Mouse (Mus musculus) spleen, adult 18-20 months (tissue): ENCODE results near the gene Zfyve27.

Source experiments
- DNase-seq, 2 experiments: peaks; one replicate each; pipeline ENCODE4 v3.0.0; 2022; ENCODE audit warnings: mixed read lengths in 2 of 2

Gene Zfyve27

DNA sequence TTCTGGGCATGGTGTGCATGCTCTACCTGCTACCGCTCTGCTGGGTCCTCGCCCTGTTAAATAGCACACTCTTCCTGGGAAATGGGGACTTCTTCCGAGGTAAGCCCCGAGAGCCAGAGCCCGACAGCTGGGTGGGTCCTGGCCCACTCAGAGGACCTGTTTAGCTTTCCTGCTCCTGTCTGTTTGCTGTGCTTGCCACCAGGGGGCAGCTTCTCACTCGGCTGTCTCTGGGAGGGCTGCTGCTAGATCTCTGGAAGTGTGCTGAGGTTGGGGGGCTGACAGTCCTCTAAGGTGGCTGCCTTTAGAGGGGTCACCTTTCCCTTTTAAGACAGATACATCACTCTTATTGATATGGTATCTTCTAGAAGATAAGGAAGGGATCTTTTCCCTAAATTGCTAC, 18.9 kb downstream of the Zfyve27 start:
- no peak for DNase-seq

DNA sequence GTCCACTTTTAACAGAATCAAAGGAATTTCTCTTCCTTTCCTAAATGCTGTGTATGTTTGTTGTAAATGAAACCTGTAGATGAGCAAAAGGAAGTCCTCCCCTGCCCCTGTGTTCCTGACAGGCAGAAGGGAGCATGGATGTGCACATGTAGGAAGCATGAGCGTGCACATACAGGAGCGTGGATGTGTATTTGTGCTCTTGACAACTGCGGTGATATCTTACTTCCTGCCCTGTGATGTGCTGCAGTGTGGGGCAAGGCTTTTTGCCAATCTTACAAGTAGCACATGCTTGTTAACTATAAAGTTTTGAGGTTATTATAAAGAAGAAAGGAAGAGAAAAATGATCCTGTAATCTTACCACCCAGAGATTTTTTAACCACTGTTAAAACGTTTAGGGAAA, 26.0 kb downstream of the Zfyve27 start:
- no peak for DNase-seq

DNA sequence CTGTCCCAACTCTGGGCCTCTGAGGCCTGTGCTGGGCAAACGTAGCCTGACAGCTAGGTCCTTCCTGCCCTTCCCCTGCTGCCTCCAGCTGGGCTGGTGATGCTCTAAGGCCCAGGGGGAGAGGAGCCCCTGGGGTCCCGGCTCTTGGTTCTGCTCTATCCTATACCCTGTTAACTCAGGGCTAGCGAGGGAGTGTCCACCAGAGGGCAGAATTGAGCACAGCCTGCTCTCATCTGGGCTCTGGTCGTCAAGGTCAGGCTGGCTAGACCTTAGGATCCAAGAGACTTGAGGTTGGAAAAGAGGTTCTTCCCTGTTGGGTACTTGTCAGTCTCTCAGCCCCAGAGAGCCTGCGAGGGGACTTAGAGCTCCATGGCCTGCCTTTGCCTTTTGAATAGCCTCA, 26.7 kb downstream of the Zfyve27 start:
- peak in 1 of 2 experiments; percentile 53 for DNase-seq

DNA sequence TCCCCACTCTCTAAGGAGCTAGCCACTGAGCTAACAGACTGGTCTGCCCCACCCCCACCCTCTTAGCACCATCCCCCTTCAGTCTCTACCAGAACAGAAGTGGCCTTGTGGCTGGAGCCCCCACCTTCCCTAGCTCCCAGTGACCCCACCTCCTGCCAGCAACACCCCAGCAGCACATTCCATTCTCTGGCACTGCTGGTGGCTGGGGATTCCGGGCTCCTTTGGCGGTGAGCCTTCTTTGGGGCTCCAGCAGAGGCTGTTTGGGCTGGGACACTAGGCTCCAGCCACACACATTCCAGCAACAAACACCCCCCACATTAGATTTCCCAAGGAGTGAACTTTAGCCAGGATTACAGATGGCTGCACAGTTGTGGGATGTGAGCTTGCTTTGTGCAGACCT, 29.6 kb downstream of the Zfyve27 start:
- DNase-seq: no peak

DNA sequence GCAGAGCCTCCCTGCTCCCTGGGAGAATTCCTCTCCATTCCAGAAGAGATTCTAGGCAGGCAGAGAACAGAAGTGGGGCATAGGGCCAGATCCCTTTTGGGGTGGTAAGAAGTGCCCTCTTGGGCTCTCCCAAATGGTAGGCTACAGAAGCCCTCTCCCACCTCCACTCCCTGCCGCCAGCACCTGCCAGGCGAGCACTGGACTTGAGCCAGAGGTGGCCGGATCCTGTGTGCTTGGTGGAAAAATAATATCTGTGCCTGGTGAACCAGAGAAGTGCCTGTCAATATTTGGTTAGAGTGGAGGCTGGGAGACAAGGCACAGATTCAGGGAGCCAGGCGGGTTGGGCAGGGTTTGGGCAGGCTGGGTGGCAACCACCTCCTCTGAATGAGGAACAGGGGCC, 32.6 kb downstream of the Zfyve27 start:
- no peak for DNase-seq

DNA sequence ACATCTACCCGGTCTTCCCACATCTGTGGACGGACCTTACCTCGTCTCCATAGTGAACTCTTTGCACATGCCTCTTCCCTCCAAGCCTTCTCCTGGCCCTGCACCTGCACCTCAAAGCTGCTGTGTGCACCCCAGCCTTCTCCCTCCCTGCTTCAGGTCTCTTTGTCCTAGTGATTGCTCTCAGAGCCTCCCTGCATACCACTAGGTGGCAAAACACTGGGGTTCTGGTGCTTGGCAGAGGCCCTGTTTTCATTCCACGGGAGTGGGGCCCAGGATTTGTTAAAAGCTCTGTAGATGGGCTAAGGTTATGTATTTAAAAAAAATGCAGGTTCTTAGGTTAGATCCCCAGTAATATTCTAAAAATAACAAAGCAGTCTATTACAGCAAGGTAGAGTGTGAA, 33.3 kb downstream of the Zfyve27 start:
- DNase-seq: no peak

DNA sequence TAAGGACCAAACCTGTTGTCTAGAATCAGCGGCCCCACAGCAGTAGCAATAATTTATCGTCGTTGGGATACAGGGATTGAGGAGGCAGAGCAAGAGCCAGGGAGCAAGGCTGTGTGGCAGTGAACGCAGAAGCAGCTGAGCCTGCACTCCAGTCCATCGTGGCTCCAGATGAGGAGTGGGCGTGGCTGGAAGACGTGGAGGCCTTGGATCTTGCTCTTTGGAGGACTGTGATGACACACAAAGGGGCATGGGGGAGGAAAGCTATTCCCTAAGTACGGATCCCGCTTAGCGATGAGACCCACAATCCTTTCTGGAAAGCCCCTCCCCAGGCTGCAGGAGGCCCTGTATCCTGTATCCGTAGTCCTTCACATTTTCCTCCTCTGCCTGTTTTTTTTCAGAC, 34.3 kb downstream of the Zfyve27 start:
- no peak for DNase-seq

DNA sequence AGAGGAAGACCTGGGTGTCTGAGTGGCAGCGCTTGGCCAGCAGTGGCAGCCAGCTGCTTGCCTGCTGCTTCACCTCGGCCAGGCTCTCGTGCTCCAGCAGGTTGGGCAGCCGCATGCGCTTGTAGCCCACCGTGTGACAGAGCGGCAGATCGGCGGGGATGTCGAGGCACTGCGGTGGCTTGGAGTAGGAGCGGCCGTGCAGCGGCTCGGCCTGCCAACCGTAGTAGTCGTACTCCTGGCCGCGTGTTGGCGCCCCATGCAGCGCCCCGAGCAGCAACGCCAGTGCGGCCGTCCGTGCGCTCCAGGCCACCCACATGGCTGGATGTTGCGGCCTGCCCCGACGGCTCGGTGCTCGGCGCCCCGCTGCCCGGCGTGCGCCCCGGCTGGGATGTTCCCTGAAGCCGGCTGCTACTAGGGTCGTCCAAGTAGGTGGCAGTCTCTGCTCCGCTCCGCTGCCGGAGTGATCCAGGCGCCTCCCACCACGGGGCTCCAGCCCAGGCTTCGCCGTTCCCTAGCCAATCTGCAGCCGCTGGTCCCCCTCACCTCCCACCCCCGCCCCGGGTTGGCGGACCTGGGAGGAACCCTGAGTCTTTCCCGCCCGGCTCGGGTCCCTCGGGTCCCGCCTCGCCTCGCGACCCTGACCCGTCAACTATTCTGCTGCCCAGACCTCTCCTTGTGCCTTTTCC, 38.1 kb downstream of the Zfyve27 start, which contains the start of gene Sfrp5:
TSS of gene Sfrp5 (minus strand) at position 557 of the 686 bp plus-strand sequence.
- no peak for DNase-seq

DNA sequence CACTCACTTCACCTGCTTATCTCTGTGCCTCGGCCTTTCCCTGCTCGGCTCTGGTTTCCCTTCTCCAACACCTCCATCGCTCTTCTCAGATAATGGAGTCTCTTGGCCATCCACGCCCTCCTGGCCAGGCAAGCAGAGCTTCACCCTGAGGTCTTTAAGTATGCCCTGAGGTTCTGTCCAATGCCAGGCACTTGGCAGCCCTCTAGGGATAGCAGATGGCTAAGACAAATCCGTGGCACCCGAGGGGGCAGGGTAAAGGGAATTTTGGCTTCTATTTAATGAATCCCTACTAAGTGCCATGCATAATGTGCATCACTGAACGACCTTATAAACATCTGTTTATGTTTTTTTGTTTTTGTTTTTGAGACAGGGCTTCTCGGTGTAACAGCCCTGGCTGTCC, 38.7 kb downstream of the Zfyve27 start:
- no peak for DNase-seq

DNA sequence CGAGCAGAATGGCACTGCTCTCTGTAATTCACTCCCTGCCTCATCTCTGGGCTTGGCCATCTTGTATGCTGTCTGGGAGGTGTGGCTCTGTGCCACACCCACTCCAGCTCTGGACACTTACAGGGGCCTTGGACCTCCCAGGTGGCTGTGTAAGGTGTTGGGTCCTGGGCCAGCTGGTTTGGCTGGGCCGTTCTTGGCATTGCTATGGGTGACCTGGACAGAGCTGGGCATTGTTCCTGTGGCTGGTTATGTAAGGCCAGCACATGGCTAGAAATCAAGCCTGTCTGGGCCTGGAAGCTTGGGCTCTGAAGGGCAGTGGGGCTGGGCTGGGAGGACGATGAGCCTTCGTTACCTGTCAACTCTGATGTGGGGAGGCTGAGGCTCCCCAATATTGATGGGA, 40.6 kb downstream of the Zfyve27 start:
- no peak for DNase-seq

DNA sequence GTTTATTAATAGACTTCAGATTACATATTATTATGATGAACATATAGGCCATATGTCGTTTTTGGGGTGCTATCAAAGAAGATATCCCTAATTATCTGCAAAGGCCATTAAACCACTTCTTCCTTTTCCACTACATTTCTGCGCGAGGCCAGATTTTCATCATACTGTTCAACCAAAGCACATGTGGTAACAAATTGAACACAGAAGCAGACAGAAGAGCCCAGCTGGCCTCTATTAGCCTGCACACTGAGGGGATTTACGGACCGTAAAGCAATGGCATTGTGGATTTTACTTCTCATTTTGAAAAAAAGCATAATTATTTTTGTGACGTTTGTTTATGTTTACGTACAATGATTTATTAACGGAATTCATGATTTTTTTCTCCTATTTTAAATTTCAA, 41.5 kb downstream of the Zfyve27 start:
- DNase-seq: no peak

DNA sequence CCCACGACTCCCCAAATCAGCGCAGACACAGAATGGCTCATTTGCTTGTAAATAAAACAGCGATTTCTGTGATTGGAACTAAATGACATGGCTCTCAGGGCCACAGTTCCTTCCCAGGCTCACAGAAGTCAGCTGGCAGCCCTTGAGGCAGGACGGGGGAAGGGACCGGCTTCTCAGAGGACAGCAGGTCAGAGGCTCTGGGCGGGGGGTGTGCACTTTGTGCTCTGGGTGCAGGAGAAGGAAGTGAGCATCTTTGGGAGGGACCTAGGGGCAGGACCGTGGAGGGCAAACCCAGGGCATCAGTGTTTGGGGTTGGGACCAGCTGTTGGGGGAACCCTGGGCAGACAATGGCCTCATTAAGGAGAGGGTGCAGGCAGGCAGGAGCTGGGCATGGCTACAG, 45.7 kb downstream of the Zfyve27 start:
- no peak for DNase-seq

DNA sequence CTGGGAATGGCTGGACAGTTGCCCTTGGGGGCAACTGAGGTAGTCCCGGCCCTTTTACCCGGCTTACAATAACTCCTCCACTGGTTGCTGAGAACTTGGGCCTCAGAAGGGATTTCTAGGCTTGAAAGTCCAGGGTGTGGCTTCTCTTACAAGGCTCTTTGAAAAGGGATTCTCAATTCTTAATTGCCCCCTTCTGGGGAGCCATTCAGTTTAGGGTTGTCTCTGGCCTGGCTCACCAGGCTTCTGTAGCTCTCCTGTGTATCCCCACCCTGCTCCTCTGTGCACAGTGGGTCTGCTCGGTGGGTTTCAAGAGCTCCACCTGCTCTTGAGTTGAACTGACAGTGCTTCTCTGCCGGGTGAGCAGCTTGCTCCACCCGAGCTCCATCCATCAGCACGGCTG, 46.2 kb downstream of the Zfyve27 start:
- no peak for DNase-seq

DNA sequence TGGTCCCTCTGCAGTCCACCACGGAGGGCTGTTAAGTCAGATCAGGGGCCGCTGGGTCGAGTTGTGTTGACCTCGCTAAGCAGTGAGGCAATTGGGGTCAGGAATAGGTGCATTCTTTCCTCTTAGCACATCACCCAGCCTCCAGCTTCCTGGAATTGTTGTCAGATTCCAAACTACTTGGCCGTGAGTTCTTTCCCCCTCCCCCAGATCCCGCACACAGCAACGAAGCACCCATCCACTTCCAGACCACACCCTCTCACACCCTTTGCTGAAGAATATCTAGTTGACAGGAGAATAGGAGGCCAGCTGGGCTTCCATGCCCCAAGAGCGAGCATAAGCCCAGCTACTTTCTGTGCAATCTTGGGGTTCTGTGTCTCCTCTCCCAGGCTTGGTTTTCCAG, 48.2 kb downstream of the Zfyve27 start:
- no peak for DNase-seq

DNA sequence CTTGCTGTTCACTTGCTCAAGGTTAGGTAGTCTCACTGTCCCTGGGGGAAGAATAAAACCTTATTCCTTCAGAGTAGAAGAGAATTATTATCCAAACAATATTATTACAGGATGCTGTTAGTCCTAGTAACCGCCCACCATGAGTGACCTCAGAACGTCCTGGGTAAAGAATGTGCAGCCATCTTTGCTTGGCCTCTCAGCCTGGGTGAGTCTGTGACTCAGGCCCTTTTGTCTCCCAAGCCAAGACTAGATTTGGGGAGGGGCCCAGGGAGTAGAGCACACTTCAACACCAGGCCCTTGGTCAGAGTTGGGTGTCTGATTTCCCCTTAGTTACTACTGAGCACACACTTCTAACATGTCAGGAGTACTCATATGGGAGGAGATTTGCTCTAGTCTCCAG, 50.9 kb downstream of the Zfyve27 start:
- DNase-seq: no peak

DNA sequence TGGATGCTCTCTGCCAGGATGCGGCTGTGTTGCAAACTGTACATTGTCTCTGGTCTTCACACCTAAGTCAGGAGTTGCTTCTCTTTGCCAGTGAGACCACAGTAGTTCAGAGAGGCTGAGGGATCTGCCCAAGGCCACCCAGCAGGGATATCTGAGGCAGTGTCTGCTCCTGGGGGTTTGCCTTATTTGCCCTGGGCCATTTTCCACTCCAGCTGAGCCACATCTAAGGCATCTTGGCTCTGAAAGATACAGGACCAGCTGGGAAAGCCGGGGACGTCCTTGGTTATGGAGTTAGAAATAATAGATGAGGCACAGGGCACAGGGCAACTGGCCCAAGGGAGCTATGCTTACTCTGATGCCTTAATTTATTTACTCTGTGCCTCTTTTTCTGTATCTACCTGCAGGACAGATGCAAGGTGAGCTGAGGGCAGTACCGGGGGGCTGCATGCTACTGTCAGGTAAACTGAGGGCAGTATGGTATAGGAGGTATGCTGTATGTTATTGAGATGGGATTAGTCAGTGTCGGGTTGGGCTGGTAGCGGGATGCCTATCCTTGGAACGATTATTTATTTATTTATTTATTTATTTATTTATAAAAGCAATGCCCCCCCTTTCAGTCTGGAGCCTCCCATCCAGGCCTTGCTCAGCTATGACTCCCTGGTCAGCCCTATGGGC, 53.1 kb downstream of the Zfyve27 start:
- DNase-seq: no peak

DNA sequence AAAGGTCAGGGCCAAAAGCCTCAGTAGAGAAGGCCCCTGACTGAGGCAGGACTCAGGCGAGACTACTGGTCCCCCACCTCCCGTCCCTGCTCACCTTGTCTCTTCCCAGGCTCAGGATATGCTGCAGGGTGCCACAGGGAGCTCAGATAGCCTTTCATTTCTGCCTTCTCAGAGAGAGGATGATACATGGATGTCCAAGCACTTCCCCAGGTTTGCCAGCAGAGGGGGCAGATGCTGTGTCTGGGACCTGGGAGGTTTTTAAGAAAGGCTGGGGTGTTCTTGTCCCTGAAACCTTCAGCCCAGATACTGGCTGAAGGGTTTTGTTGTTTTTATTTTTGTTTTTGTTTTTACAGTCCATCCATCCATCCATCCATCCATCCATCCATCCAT, 53.6 kb downstream of the Zfyve27 start:
- DNase-seq: peak in 1 of 2 experiments; percentile 9

DNA sequence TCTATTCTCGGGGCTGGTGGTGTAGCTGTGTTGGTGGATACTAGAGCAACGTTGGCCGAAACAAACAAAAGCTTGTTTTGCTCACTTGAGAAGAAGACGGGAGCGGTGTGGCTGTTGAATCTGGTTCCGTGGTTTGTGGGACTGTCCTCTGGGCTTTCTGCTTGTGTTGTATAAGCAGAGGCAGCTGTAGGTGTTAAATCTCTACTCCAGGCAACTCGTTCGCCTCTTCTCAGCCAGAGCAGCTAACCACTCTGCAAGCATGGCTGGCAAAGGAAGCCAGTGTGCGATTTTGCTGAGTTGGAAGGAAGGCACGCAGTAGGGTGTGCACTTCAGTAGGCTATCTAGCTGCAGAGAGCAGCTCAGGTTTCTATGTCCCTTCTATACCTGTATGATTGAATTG, 62.7 kb downstream of the Zfyve27 start:
- DNase-seq: no peak

DNA sequence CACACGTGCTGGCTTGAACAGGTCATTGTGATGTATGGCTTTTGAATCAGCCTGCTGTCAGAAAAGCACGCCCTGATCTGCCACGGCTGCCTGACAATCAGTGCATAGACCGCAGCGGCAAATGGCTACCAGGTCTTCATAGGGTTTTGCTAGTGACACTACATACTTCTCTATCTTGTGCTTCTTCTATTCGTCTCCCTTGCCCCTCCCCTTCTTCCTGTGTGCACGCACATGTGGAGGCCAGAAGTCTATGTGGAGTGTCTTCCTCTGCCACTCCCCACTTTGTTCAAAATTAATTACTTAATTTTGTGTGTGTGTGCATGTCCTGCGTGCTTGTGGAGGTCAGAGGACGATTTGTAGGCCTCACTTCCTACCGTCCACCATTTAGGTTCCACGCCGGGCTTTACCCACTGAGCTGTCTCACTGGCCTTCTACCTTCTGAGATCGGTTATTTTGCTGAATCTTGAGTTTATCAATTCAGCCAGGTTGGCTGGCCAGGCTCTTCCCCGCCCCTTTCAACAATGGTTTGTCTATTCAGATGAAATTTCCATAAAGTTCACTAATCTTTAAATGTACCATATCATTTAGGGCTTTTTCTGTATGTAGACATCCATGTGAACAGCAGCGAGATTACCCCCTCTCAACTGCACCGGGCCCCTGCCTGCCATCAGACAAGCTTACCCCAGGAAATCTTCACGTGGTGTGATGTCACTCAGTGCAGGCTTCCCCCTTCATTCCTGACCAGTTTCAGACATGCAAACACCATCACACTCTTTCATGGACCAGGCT, 65.9 kb downstream of the Zfyve27 start:
- no peak for DNase-seq

DNA sequence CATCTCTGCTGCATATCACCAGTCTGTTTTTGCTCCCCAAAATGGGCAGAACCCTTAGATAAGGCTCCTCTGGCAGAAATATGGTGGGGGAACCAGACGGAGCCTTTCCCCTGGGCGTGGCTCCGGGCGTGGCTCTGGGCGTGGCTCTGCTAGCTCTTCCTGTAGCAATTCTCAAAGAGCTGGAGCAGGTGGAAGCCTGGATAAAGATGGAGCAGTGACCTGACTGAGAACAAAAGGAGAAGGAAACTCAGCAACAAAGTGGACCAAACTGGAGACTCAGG, 66.5 kb downstream of the Zfyve27 start:
- DNase-seq: no peak

DNA sequence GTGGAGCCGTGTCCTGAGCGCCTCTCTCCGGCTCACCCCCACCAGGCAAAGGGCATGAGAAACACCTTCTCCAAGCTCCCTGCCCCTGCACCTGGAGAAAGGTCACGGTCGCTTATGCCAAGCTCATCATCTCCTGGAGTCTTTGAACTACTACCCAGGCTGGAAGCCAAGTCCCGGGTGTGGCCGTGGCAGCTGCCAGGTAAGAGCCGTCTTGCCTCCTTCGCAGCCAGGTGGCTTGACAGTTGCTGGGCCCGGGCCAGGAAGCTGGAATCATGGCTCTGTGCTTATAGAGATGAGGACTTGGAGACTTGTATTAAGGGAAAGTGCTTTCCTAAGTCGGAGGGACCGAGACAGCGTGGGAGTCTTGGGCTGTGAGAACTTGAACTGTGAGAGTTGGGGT, 67.2 kb downstream of the Zfyve27 start:
- DNase-seq: no peak

DNA sequence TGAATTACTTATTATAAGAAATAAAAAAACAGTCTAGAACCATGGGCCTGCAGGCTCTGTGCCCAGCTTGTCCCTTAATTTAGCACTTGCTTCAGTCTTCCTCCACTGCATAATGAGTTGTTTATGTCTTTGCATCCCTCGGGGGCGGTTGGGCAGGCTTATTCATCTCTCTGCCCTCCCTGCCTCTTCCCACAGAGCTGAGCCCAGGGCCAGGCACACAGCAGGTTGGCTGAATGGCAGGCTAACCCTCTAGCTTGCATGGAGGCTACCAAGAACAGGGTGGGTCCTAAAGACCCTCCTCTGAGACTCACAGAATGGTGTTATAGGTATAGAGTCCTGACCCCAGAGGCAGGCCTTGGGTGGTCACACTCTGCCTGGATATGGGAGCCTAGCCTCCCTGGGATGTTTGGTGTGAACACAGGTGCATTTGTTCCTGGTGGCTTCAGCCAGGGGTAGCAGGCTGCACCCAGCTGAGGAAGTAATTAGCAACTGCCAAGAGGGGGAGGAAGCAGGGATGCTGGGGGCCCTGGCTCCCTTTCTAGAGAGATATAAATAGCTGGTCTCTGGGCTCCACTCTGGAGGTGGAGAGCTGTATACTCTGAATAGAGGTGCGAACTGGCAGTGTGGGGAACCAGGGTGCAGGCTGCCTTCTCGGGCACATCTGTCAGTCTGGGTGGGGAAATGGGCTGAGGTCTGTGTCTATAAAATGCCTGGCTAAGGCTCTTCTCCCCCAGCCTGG, 74.0 kb downstream of the Zfyve27 start:
- no peak for DNase-seq

DNA sequence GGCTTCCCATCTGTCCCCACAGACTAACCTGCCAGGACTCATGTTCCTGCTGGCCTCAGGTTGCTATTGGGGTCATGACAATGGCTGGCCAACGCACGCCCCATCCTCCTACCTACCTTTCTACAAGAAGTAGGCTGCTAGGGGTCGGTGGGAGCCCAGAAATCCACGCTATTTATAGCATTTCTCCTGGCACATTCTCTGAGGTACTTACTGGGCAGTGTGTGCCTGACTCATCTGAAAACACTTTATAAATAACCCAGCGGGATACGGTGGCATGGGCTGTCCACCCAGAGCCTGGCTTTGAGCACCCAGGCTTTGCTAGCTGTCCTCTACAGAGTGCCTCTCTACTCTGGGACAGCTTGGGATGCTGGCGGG, 74.6 kb downstream of the Zfyve27 start:
- DNase-seq: no peak

DNA sequence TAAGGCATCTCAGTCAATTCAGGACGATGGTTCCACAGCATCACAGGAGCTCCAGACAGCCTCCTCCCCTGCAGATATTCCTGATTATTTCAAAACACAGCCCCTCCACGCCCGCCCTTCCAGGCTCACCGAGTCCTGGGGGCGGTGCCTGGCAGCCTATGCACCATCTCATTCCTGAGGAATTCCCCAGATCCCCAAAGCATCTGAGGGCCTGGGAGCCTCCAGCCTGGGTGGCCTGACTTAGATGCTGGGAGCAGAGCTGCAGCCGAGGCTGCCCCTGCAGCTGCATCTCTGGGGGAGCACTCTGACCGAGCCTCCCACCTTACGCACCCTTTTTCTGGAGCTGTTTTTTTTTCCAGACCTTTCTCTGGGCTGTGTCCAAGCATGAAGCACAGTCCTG, 77.1 kb downstream of the Zfyve27 start:
- DNase-seq: no peak
